Mouse (Mus musculus) olfactory bulb, adult 2 months (tissue): Measurements from ENCODE around the gene Trim80.

Source experiments
- CTCF ChIP-seq: fragments of 200-500 bp; IDR thresholded peaks from 2 replicates; pipeline ENCODE4 v1.5.1; 2012; ENCODE audit warnings: low read depth, mild to moderate bottlenecking, low read length, moderate library complexity; ENCODE audit not compliant: insufficient read depth
- POLR2A ChIP-seq: fragments of 200-500 bp; IDR thresholded peaks from 2 replicates; pipeline ENCODE4 v1.6.1; 2012; ENCODE audit warnings: mild to moderate bottlenecking, low read depth, low read length, moderate library complexity; ENCODE audit not compliant: insufficient read depth

DNA sequence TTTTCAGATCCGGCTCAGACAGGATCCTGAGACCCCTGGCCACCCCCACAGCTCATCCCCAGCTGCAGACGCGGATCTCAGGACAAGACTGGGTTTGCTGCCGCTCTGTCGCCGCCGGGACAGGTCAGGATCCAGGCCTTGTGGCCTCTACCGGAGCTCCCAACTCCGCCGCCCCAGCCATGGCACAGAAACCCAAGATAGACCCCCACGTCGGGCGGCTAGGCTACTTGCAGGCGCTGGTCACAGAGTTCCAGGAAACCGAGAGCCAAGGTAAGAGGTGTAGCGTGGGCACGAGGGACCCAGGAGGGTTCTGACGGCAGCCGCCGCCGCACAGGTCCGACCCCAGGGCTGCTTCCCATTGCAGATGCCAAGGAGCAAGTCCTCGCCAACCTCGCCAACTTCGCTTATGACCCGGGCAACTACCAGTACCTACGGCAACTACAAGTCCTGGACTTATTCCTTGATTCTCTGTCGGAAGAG lies 35.5 kb downstream of the Trim80 start:
- TF ChIP-seq CTCF (no peak), POLR2A (0 out of 2 replicates have a peak, but pooled peaks have one; percentile 10)
